Mouse (Mus musculus) adipocyte (in vitro differentiated cells): ENCODE data around the gene Tmem233.

Experiments
- DNase-seq: peaks from one replicate; pipeline ENCODE4 v3.0.0-alpha.2; 2016; ENCODE audit warnings: low spot score

The Tmem233 gene

DNA sequence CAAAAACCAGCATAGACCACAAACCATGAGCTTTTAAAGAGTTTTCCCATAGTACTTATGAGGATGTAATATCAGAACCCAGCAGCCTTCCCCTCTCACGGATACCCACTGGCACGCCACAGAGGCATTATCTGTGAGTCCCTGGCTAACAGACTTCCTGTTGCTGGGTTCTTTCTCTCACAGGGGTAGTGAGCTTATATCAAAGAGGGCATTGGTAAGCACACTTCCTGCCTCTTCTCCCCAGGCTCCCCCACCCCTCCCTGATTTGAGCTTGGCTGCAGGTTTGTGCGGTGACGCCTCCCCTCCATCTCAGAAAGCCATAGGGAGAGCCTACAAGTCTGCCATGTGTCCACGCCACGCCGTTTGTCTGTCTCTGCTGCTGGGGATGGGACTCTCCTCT, 54.0 kb downstream of the Tmem233 start:
- DNase-seq: no peak

DNA sequence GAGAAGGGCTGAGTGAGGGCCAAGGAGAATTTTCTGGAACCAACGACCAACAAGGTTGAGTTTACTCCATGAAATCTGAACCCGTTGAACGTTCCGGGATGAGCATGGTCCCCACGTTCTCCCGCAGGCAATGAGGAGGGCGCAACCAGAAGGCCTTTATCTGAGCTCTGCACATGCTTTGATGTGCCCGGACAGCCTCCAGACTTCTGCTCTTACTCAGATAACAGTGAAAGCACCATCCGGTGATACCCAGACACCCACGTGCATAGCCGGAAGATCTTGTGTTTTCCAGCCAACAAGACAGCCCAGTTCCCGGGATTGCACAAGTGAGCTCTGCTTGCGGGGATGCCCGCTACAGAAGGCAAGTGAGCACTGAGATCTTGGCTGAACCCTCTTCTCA, 56.5 kb downstream of the Tmem233 start:
- no peak for DNase-seq

DNA sequence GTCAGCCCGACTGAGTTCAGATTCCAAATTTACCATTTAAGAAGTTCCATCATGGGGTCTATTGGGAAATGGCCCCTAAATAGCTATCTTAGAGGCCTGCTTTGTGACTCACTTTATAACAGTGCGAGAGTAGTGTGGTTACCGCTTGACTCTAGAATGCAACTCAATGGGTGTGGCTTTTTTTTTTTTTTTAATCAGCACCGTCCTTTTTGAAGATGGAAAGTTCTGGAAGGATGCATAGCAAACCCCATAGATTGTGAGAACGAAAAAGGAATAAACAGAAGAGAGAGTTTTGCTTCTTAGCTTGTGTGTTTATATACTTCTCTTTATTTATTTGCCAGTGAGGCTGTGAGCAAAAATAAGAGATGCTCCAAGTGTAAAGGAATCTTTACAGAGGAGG, 56.9 kb downstream of the Tmem233 start:
- DNase-seq: no peak

DNA sequence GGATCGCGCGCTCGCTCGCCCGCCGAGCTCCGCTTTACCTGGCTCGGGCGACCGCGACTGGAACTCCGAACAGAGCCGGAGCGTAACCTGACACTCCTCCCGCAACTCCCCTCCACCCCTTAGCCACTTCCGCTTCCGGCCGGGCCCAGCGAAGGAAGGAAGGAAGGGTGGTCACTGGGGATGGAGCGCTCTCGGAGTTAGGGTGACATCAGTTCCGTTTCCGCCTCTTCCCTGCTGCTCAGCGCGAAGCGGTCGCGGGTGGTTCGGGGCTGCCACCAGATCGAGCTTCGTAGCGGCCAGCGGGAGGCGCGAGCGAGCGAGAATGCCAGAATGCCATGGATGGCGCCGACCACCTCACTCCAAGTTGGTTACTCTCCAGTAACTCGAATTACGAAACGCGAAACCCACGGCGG, 58.7 kb downstream of the Tmem233 start, which contains the start of gene Prkab1:
Gene Prkab1 (minus strand): TSS at position 182 of the 413 bp plus-strand sequence.
- DNase-seq: peak; percentile 99

DNA sequence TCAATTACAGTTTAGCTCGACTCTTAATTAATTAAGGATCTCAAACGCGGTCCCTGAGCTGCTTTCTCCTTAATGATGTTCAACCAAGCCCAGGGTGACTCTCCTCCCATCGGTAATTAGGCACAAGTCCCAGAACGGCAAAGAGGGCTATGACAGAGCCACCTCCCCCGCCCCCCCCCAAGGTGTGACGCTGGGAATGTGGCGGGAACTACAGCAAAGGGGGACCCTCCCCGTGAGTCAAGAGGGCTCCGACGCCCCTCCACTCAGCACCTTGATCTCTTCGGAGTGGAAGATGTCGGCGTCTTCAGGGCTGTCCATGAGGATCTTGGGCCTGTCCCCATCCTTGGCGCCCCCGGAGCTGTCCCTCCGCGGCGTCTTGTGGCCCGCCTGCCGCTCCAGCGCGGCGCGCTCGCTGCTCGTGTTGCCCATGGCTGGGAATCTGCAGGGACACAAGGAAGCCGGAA, 59.2 kb downstream of the Tmem233 start:
- DNase-seq: peak; percentile 24

DNA sequence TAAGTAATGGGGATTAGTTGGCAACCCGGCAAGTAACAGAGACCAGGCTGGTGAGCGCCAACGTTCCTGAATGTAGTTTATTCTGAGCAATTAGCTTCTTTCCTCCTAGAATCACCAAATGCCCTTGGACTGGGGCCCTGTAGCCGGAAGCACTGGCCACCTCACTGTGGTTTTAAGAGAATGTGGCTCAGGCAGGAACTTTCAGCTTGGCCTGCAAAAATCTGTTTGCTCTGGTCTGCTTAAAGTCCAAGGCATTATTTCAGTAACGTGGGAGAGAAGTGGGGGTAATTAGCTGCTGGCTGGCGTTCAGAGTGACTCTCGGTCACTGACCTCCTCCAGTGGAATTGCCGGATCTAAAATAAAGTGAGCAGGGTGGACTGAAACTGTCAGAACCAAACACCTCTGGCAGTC, 59.8 kb downstream of the Tmem233 start:
- peak; percentile 36 for DNase-seq

DNA sequence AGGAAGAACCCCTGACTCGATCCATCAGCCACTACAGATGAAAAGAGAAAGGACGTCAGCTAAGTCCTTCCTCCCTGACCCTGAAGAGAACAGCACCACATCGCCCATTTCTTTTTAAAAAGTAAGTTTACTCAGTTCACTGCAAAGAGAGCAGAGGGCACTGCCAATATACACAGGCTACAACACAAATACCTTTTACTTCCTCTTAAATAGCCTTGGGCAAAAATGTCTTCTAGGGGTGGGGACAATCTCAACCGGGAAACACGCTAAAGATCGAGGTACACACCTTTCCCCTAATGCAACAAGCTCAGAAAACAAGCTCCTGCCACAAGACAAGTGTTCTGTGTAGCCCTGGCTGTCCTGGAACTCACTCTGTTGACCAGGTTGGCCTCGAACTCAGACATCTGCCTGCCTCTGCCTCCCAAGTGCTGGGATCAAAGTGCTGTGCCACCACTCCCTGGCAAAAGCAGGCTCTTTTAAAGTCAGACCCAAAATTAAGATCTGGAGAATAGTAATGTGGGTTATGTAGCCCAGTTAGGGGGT, 60.3 kb downstream of the Tmem233 start:
- DNase-seq: no peak

DNA sequence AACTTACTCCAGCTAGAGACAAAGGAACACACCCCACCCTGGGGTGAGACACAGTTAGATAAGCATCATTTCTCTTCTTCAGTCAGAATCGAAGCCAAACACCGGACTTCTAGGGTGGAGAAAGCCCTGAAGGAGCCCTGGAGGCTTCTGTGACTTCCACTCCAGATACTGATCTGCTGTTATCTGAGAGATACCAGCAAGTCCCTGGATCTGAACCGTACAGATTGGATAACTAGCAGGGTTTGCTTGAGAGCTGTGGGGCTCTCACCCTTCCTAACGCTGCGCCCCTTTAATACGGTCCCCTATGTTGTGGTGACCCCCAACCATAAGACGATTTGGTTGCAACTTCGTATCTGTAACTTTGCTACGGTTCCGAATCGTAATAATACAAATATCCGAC, 60.9 kb downstream of the Tmem233 start:
- no peak for DNase-seq

DNA sequence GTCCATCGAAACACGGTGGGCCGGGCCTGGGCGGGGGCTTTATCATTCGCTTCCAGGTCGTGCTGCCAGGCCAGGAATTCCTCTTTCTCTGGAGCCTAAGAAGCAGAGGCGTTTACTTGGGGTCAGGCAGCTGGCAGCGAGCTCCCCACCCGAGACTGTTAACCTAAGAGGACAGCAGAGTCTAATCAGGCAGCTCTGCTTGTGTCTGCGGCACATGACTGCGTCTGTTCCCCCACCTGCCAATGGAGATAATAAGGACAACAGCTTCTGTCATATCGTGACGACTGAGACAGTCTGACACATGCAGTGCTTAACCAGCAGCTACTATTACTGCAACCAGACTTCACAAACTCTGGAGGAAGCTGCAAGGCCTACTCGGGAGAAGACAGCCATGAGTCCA, 61.5 kb downstream of the Tmem233 start:
- no peak for DNase-seq

DNA sequence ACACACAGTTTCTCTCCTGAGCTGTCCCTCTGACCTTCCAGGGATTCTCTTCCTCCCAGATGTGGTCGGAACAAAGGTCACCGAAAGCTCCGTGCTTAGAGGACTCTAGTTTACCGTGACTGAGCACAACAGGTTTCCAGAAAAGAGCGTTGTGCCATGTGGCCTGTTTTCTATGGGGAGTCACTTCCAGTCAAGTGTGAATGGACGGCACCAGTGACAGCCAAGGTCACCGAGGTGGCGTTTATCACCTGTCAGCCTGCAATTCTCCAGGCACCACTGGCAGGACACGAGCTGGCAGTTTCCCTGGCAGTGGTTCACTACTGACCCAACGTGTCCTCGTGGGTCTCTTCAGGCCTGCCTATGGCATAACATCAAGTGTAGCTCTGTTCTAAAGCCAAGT, 63.7 kb downstream of the Tmem233 start:
- DNase-seq: no peak

DNA sequence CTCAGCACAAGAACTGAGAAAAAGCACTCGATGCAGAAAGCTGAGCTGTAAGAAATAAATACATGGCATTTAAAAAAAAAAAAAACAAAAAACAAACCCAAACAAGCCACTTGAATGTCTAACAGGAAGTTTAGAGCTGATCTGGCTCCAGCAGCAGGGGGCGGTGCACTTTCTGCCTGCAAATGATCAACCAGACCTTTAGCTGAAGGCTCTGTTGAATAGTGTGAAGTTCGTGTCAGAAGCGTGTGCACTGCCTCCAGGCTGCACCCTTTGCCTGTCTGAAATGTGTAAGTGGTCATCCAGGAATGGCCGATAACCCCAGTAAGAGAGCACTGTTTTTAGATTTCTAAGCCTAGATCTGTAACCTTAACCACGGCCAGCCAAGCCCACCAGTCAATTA, 64.3 kb downstream of the Tmem233 start:
- DNase-seq: no peak

DNA sequence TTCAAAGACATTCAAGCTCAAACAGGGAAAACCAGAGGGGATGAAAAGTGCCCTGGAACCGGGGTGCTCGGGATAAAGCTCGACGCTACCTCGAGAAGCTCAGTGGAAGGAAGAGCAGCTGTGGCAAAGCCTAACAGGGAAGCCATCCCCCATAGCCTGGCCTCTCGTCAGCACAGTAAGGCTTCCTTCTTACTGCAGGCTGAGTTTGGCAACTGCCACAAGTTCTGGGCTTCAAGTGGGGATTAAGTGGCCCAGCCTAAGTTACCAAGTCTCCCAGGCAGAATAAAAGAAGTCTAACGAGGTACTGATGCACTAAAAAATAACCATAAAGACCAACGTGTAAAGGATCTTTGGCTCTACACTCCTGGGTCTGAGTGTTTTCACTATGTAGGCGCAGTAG, 64.8 kb downstream of the Tmem233 start:
- DNase-seq: no peak

DNA sequence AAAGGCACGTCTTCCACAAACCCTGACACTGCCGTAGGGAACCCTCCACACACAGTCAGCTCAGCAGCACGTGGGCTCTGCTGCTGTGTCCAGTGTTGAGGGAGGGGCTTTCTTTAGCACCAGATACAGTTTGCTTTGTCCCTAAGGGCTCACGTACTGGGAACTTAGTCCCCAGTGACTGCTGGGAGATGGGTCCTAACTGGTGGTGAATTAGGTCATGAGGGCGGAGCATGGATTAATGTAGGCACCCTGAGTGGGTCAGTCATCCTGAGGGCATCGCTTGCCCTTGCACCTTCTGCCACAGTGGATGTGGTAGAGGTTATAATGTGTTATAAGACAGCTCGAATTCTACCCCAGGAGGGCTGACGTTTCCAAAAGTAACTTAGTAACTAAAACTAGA, 65.7 kb downstream of the Tmem233 start:
- DNase-seq: no peak

DNA sequence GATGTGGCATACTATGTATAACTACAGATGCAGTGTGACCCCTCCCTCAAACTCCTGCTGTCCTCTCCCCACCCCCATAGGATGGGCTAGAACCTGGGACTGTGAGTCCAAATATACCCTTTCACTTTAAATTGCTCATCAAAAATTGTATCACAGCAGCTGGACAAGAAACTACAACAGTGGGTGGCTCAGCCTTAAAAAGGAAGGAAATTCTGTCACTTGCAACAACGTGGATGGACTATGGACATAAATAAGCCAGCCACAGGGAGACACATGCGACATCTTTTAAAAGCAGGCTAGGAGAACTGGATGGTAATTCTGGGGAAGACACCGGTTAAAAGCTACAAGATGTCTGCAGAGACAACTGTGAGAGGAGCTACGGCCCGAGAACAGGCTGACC, 66.5 kb downstream of the Tmem233 start:
- DNase-seq: no peak

DNA sequence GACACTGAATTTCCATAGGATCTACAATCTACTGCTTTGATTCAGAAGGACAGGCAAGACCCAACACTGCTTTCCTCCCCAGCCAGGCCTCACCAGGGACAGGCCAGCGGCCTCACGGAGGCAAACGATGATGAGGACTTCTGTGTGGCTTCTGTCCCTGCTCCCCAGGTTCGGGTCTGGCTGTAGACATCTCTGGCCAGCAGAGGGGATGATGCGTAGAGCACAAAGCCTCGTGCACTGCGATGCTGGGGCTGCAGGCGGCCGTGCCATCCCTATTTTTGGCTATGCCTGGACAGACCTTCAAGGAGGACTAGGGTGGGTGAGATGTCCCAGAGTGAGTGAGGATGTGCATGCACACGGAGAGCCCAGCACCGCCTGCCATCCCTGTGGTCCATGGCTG, 68.8 kb downstream of the Tmem233 start:
- DNase-seq: no peak

DNA sequence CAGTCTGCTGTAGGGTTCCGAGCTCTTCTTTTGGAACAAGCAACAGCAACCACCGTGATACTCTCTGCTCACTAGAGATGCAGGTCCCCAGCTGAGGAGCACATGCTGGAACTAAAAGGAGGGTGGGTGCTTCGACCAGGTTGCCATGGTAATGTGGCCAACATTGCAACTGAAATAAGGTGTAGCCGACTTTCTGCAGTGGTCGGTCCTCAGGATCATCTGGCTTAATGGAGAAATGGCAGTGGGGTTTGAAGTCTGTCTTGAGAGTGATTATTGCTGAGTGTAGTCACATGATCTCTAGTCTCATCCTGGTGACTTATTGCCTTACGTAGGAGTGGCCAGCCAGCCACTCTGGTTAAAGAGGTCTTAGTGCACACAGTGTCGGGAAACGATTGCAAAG, 69.2 kb downstream of the Tmem233 start:
- DNase-seq: no peak

DNA sequence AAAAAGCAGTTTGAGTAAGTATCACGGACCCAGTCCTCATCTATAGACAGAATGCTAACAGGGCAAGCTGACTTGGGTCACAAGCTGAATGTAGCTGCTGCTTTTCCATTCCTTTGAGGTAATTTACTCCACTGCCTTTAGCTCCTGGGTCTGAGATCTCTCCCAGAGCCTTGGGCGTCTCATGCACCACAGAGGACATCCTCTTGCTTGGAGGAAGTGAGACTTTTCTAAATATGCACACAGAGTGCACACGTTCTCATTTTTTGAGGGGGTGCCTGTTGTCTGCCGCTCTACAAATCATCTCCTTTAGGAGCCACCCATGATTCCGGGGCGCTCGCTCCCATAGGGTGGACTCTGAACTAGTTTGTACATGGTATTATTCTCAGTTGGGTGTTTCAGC, 70.5 kb downstream of the Tmem233 start:
- DNase-seq: no peak

DNA sequence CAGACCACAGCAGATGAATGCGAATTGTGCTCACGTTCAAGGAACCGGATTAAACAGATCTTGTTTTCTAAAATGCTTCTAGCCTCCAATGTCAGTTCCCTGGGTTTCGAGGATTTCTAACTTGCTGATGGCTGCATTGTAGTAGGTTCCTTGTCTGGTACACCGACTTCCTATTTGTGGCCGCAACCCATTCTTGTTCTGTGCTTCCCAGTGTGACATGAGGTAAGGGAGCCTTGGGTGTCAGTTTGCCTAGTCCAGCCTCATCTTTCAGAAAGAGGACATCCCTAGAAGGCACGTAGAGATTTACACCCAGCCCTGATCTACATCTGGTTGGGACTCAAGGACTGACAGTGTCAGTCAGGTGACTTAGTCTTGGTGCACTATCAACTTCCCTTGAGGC, 71.3 kb downstream of the Tmem233 start:
- no peak for DNase-seq

DNA sequence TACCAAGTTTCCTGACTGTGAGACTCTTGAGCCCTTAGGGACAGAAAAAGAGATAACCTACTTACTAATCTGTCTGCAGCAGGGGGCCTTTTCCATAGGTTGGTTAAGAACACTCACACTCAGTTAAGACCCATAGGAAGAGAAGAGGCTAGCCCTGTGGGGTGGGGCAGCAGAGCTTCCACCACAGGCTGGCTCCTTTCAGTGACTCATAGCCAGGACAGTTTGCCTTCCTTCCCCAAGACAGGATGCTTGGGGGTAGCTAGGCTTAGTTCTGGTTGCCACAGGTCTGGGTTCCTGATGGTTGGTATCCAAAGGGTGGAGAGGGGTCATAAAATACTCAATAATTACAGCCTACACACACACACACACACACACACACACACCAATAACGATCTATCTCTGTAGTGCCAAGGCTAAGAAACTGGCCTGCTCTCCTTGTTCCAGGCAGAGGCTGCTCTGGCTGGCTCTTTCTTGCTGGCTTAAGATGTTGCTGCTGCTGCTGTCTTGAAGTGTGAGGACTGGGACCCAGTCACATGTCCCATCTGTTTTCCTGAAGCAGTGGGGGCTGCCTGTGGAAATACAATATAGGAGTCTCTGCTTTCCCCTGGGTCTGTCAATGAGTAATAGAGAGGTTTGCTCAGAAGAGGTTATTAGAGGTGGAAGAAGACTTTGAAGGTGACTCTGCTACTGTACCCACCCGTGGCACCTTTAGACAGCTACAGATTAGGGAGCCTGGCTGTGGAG, 73.0 kb downstream of the Tmem233 start:
- no peak for DNase-seq

DNA sequence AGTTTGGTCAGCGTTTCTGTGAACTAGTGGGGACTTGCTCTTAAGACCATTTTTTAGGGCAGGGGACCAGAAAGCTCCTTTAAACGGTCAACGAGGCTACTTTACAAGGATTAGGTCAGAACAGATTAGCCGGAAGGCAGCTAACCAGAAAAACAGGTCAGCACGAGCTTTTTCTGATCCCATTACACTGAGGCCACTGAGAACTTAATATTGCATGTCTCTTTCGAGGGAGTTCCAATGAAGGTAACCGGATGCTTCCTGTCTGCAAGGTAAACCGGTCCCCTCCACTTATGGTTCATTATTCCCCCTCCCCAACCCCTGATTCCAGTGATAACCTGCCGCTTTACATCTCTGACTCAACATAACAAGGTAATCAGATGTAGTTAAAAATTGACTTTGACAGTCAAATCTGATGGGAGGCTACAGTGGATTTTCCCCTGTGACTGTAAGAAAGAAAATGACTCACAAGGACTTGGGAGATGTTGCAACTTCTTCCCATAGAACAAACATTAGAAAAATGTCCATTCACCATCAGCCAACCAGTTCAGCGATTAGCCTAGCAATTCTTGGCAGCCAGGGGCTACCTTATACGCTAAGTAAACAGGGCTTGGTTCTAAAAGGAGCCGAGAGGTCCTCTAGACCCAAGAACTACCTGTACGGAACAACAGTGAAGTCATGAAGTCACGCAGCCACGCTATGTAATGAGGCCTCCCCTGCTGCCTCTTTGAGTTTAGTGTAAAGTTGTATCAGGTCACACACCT, 73.8 kb downstream of the Tmem233 start:
- no peak for DNase-seq

DNA sequence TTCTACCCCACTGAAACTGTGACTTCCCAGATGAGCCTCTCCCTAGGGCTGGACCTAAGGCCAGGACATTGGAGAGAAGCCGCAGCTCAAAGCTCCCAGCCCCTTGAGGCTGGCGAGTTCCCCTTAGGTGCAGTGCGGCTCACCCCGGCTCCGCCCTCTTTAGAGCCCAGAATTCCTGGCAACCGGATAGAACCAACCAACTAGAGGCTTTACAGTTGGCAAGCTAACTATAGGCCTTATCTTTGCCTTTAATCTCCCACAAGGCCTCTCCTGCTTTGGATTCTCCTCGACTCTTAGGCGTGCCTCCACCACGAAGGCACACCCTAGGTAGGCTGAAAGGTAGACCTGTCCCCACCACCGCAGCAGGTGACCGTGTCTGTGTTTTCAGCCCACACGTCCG, 75.3 kb downstream of the Tmem233 start:
- no peak for DNase-seq

DNA sequence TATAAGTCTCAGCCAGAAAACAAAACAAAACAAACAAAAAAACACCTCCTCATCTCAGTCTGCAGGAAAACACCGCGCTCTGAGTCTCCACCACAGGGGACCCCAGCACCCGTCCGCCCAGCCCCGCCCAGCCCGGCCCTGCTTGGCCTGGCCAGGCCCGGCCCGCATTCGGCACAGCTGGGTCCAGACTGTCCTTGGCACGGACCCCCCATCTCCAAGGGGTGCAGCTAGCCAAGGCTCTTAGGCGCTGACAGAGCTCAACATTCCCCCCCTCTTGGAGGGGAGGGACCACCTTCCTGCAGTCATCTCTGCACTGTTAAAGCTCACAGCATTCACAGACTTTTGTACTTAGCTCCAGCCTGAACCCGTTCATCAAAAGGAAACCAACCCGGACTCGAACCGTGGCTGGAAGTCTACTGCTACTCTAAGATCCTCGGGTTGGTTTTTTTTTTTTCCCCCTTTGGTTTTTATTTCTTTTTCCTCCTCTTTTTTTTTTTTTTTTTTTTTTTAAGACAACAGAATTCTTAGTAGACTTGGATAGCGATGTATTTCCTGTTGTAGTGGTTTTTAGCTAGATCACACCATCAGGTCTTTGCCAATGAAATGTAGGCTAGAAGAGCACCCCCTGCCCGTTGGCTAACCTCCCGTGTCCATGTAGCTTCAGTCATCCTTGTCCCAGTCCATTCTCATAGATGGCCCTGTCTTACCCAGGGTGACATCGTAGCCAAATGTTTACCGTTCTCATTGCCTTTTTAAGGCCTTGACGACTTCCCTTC, 76.5 kb downstream of the Tmem233 start:
- DNase-seq: no peak
